Mouse (Mus musculus): ENCODE results near the gene Actn2. TPM values are rescaled to one million over a fixed set of nuclear protein-coding genes. Genes with fewer than 3 reads are reported as not detected.

Actn2 gene
- polyA plus RNA-seq, 1 experiment from 2014 or later = 1,324 TPM

DNA sequence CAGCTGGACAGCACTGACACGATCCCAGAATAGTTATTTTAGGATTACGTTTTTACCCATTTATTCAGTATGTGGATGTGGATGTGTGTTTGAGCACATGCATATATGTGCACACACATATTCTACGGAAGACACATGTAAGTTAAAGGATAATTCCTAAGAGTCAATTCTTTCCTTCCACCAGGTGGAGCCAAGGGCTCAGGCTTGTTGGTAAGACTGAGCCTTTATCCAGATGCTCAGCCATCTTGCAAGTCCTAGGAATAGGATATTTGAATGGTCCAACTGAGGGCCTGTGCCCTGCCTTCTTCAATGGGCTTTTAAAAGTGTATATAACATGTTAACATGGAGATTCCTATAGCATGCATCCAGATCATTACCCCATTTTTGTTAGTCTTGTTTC lies 43.9 kb downstream of the Actn2 start:
- Histone ChIP-seq H3K27me3 (replicated peaks) (no peaks in the 10 kb centered on the region), H3K4me2 (no peak overlapping the region), H3K9me3 (no peaks in the 10 kb centered on the region), H3K36me3 (peaks cover 84% of the 10 kb centered on the region), H3K4me3 (no peak overlapping the region), H3K4me1 (peaks cover 64% of the 10 kb centered on the region), H3K9ac (no peak overlapping the region), H3K27ac (replicated peaks) (peak overlapping the region; percentile 97)
- no peak for ATAC-seq (ENCODE audit: extremely low read depth, insufficient number of reproducible peaks, low FRiP score, low TSS enrichment)
- 71% methylated on average over 3 of the region's 3 CpGs for WGBS

DNA sequence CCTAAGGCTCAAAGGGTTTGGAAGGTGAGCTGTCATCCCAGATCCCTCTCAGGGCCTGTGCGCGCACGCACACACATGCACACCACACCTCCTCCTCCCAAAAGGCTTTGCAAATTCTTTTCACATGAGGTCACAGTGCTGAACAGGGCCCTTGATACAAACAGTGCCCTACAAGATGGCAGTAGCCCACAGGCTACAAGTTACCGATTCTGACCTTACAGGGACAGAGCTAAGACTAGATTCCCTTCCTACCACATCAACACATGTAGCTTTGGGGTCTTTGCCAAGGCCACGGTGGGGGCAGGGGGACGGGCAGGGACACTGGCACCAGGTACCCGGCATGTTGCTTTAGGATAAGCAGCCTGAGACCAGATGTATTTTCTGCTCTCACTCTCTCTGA lies 46.8 kb downstream of the Actn2 start:
- no peaks in the 10 kb centered on the region for H3K27me3 ChIP-seq (replicated peaks)
- H3K4me3 ChIP-seq = no peak overlapping the region
- H3K9ac ChIP-seq = peak overlapping the region; percentile 69
- H3K4me1 ChIP-seq = peaks cover 42% of the 10 kb centered on the region
- H3K9me3 ChIP-seq = no peaks in the 10 kb centered on the region
- H3K27ac ChIP-seq (replicated peaks) = peak overlapping the region; percentile 97
- H3K4me2 ChIP-seq = no peak overlapping the region
- WGBS = 37% methylated on average over 7 of the region's 7 CpGs
- ATAC-seq (ENCODE audit: extremely low read depth, insufficient number of reproducible peaks, low FRiP score, low TSS enrichment) = peak; percentile 66; the same call in 1 of the 2 replicates
- H3K36me3 ChIP-seq = peaks cover 88% of the 10 kb centered on the region

DNA sequence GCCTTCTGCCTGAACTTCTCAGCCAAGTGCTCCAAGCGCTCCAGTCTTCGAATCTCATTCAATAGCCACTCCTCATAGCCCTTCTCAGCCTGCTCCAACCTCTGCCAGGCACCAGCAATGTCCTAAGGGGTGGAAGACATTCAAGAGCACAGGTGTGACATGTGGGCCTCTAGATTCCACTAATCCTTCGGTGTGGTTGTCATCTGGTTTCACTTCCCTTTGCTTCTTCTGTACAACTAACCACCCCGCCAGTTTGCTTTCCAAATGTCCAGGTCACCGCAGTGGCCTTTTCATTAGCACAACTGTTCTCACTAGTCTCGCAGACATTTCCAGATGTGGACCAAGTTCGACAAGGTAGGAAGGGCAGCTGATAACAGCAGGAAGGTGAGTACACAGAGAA lies 49.9 kb downstream of the Actn2 start:
- peaks cover 88% of the 10 kb centered on the region for H3K36me3 ChIP-seq
- H3K4me1 ChIP-seq = peaks cover 31% of the 10 kb centered on the region
- 84% methylated on average over 7 of the region's 7 CpGs for WGBS
- H3K9me3 ChIP-seq = no peaks in the 10 kb centered on the region
- H3K4me3 ChIP-seq = no peak overlapping the region
- 0 out of 2 replicates have a peak overlapping the region, but pooled peaks have one; percentile 1 for H3K27ac ChIP-seq (replicated peaks)
- ATAC-seq (ENCODE audit: extremely low read depth, insufficient number of reproducible peaks, low FRiP score, low TSS enrichment) = no peak
- H3K27me3 ChIP-seq (replicated peaks) = no peaks in the 10 kb centered on the region
- H3K4me2 ChIP-seq = no peak overlapping the region
- no peak overlapping the region for H3K9ac ChIP-seq

DNA sequence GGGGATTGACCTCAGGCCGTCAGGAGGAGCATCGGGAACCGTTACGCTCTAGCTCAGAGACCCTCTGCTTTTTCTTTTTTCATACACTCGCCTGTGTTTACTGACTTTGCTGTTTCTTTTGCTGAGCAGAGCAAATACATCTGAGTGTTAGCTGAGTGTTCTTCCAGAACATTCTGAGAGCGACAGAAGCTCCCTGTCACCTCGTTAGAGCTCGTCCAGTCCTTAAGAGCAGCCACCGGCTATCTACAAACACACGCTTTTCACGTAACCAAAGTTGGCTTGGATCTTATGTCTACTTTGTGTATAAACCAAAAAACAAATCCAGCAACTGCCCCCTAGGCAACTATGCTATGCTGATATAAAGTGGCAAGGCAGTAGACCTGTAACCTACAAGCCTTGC lies 56.0 kb downstream of the Actn2 start:
- ATAC-seq (ENCODE audit: extremely low read depth, insufficient number of reproducible peaks, low FRiP score, low TSS enrichment) = no peak
- no peaks in the 10 kb centered on the region for H3K27me3 ChIP-seq (replicated peaks)
- no peak overlapping the region for H3K4me2 ChIP-seq
- H3K4me1 ChIP-seq = peaks cover 25% of the 10 kb centered on the region
- peak overlapping the region; percentile 89 for H3K27ac ChIP-seq (replicated peaks)
- 60% methylated on average over 11 of the region's 11 CpGs for WGBS
- H3K9me3 ChIP-seq = no peaks in the 10 kb centered on the region
- no peak overlapping the region for H3K4me3 ChIP-seq
- H3K9ac ChIP-seq = peak overlapping the region; percentile 26
- peaks cover 90% of the 10 kb centered on the region for H3K36me3 ChIP-seq

DNA sequence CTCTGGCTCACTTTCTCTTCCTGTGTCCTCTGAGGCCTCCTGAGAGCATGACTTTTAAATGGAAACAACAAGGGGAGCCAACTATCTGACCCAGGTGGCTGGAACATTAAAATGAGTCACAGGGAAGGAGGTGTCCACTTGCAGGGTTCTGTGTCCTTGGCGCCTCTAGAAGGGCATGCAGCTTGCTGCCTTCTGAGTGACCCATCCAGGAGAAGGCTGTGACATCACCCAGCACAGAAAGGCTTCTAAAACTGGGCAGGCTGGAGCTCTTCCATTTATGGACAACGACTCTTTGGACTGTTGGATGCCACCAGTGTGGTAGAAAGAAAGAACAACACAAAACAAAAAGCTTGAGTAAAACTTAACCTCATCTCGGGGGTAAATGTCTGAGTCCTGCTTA lies 56.7 kb downstream of the Actn2 start:
- Histone ChIP-seq H3K9me3 (no peaks in the 10 kb centered on the region), H3K27ac (replicated peaks) (peak overlapping the region; percentile 89), H3K27me3 (replicated peaks) (no peaks in the 10 kb centered on the region), H3K4me1 (peaks cover 29% of the 10 kb centered on the region), H3K4me2 (no peak overlapping the region), H3K9ac (0 out of 2 replicates have a peak overlapping the region, but pooled peaks have one; percentile 63), H3K4me3 (no peak overlapping the region), H3K36me3 (peaks cover 90% of the 10 kb centered on the region)
- 43% methylated on average over 3 of the region's 3 CpGs for WGBS
- ATAC-seq (ENCODE audit: extremely low read depth, insufficient number of reproducible peaks, low FRiP score, low TSS enrichment) = no peak; the same call in 1 of the 2 replicates

DNA sequence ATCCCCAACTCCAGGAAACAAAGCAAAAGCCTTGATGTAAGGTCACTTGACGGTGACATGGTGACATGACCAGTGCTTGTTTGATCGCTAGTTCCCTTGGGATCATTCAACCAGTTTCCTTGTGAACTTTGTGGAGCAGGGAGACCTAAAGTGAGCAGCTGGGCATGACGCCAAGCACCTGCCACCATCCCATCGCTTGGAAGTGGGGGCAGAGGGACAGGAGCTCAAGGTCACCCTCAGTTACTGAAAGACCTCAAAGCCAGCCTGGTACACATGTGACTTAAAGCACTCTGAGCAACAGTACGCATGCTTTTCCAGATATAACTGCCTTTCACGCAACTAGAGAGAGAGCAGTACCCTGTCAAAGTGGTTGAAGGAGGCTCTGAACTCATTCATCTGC lies 65.8 kb downstream of the Actn2 start:
- peaks cover 88% of the 10 kb centered on the region for H3K36me3 ChIP-seq
- H3K27me3 ChIP-seq (replicated peaks) = no peaks in the 10 kb centered on the region
- peaks cover 45% of the 10 kb centered on the region for H3K4me1 ChIP-seq
- 39% methylated on average over 6 of the region's 6 CpGs for WGBS
- no peak overlapping the region for H3K4me3 ChIP-seq
- peak; percentile 69; the same call in 1 of the 2 replicates for ATAC-seq (ENCODE audit: extremely low read depth, insufficient number of reproducible peaks, low FRiP score, low TSS enrichment)
- H3K9ac ChIP-seq = peak overlapping the region; percentile 65
- H3K27ac ChIP-seq (replicated peaks) = peak overlapping the region; percentile 93
- H3K4me2 ChIP-seq = no peak overlapping the region
- H3K9me3 ChIP-seq = no peaks in the 10 kb centered on the region

DNA sequence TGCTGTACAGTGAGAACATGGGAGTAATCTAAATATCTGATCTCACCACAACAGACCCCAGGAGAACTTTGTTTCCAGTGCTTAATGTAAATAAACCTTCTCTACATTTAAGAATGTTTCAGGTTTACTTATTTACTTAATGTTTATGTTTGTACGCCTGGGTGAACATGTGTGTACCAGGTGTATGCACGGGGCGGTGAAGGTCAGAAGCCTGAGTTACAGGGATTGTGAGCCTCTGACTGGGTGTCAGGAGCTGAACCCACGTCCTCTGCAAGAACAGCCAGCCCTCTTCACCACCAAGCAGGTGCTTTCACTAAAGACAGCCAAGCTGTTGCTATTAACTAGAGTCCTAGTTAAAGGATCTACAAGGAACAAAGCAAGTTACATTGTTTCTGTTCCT lies 66.3 kb downstream of the Actn2 start:
- no peak for ATAC-seq (ENCODE audit: extremely low read depth, insufficient number of reproducible peaks, low FRiP score, low TSS enrichment)
- 79% methylated on average over 4 of the region's 4 CpGs for WGBS
- Histone ChIP-seq H3K4me2 (no peak overlapping the region), H3K9ac (peak overlapping the region; percentile 65), H3K4me3 (no peak overlapping the region), H3K27me3 (replicated peaks) (no peaks in the 10 kb centered on the region), H3K9me3 (no peaks in the 10 kb centered on the region), H3K36me3 (peaks cover 88% of the 10 kb centered on the region), H3K27ac (replicated peaks) (peak overlapping the region; percentile 93), H3K4me1 (peaks cover 45% of the 10 kb centered on the region)

DNA sequence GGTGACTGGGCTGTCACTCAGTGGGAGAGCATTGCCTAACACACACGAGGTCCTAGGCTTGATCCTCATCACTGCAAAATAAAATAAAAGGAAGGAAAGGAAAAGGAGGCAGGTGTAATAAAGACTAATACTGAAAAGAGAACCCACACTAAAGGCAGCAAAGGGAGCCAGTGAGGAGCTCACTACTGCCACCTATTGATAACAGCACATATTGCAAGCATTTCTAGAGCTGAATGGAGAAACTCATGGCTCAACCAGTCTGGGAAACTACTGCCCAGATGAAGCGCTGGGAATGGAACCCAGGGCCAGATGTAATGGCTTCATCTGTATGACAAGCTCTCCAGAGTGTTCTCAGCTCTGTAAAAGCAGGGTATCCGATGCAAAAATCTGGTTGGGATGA lies 67.6 kb downstream of the Actn2 start:
- WGBS = 43% methylated on average over 3 of the region's 3 CpGs
- Histone ChIP-seq H3K27ac (replicated peaks) (peak overlapping the region; percentile 93), H3K4me1 (peaks cover 39% of the 10 kb centered on the region), H3K27me3 (replicated peaks) (no peaks in the 10 kb centered on the region), H3K9ac (no peak overlapping the region), H3K36me3 (peaks cover 91% of the 10 kb centered on the region), H3K4me2 (no peak overlapping the region), H3K9me3 (no peaks in the 10 kb centered on the region), H3K4me3 (no peak overlapping the region)
- ATAC-seq (ENCODE audit: extremely low read depth, insufficient number of reproducible peaks, low FRiP score, low TSS enrichment) = no peak

DNA sequence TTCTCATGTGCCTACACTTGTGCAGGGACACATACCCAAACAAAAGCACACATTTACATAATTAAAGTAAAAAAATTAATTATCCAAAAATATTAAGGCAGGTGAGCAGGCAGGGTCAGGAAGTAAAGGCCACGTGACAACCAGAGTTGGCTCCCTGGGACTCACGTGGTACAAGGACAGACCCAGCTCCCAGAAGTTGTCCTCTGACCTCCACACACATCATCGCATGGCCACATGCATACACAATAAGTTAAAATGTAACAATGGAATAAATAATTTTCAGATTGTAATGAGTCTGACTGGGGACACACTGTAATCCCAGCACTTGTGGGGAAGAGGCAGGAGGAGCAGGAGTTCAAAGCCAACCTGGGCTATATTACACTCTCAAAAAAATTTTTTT lies 72.6 kb downstream of the Actn2 start:
- Histone ChIP-seq H3K27me3 (replicated peaks) (no peaks in the 10 kb centered on the region), H3K27ac (replicated peaks) (no peak overlapping the region), H3K9ac (no peak overlapping the region), H3K4me3 (no peak overlapping the region), H3K9me3 (no peaks in the 10 kb centered on the region), H3K36me3 (peaks cover 54% of the 10 kb centered on the region), H3K4me2 (no peak overlapping the region), H3K4me1 (no peaks in the 10 kb centered on the region)
- no peak for ATAC-seq (ENCODE audit: extremely low read depth, insufficient number of reproducible peaks, low FRiP score, low TSS enrichment)
- WGBS = 83% methylated on average over 3 of the region's 3 CpGs

DNA sequence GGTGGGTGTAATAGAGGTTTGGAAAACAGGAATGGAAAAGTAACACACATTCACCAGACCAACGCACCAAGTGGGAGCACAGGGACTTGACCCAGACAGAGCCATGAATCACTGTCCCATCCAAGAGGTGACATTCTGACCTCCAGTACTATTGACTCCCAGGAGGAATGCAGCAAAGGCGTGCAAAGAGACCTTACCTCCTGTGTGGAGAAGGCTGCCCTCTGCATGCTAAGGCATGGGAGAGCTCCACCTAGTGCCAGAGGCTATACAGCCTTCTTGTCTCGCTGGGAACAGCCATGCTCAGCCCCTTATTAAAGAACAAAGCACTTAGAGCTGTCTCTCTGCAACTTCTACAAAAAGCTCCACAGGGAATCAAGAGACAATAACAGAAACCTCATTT lies 73.5 kb downstream of the Actn2 start:
- H3K4me3 ChIP-seq = no peak overlapping the region
- no peak overlapping the region for H3K27ac ChIP-seq (replicated peaks)
- no peak overlapping the region for H3K4me2 ChIP-seq
- H3K9ac ChIP-seq = no peak overlapping the region
- no peaks in the 10 kb centered on the region for H3K9me3 ChIP-seq
- peaks cover 45% of the 10 kb centered on the region for H3K36me3 ChIP-seq
- H3K4me1 ChIP-seq = no peaks in the 10 kb centered on the region
- WGBS = 78% methylated on average over 3 of the region's 3 CpGs
- no peak for ATAC-seq (ENCODE audit: extremely low read depth, insufficient number of reproducible peaks, low FRiP score, low TSS enrichment)
- no peaks in the 10 kb centered on the region for H3K27me3 ChIP-seq (replicated peaks)

DNA sequence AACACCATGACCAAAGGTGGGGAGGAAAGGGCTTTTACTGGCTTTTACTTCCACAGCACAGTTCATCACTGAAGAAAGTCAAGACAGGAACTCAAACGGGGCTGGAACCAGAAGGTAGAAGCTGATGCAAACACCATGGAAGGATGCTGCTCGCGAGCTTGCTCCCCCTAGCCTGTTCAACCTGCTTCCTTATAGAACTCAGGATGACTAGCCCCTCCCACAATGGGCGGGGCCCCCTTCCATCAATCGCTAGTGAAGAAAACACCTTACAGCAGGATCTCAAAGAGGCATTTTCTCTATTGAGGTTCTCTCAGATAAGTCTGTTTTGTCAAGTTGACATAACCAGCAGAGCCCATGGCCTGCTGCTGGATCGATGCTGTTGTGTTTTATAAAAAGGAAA lies 76.6 kb downstream of the Actn2 start:
- Histone ChIP-seq H3K4me1 (no peaks in the 10 kb centered on the region), H3K27me3 (replicated peaks) (no peaks in the 10 kb centered on the region), H3K9ac (no peak overlapping the region), H3K4me2 (no peak overlapping the region), H3K9me3 (peaks cover 14% of the 10 kb centered on the region), H3K36me3 (peaks cover 22% of the 10 kb centered on the region), H3K27ac (replicated peaks) (no peak overlapping the region), H3K4me3 (no peak overlapping the region)
- no peak for ATAC-seq (ENCODE audit: extremely low read depth, insufficient number of reproducible peaks, low FRiP score, low TSS enrichment)
- WGBS = 66% methylated on average over 6 of the region's 6 CpGs

DNA sequence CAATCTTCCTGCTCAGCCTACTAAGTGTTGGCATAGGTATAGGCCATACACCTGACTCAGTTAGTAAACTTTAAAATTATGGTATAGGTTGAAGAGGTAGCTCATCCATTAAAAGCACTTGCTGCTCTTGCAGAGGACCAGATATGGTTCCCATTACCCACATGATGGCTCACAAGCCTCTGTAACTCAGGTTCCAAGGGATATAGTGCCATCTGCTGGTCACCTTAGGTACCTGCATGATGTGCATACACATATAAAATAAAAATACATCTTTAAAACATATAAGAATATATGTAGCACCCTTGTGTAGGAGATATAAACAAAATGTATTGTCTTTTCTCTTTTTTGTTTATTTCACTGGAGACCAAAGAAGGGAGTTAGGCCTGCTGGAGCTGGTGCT lies 79.1 kb downstream of the Actn2 start:
- Histone ChIP-seq H3K4me2 (no peak overlapping the region), H3K4me3 (no peak overlapping the region), H3K9ac (no peak overlapping the region), H3K36me3 (0 out of 2 replicates have a peak, but pooled peaks cover 3% of the 10 kb centered on the region), H3K4me1 (peaks cover 7% of the 10 kb centered on the region), H3K27me3 (replicated peaks) (no peaks in the 10 kb centered on the region), H3K9me3 (peaks cover 14% of the 10 kb centered on the region), H3K27ac (replicated peaks) (no peak overlapping the region)
- ATAC-seq (ENCODE audit: extremely low read depth, insufficient number of reproducible peaks, low FRiP score, low TSS enrichment) = no peak

Measured in heart, embryonic 13.5 days (tissue).